In the genomic region with DNA sequence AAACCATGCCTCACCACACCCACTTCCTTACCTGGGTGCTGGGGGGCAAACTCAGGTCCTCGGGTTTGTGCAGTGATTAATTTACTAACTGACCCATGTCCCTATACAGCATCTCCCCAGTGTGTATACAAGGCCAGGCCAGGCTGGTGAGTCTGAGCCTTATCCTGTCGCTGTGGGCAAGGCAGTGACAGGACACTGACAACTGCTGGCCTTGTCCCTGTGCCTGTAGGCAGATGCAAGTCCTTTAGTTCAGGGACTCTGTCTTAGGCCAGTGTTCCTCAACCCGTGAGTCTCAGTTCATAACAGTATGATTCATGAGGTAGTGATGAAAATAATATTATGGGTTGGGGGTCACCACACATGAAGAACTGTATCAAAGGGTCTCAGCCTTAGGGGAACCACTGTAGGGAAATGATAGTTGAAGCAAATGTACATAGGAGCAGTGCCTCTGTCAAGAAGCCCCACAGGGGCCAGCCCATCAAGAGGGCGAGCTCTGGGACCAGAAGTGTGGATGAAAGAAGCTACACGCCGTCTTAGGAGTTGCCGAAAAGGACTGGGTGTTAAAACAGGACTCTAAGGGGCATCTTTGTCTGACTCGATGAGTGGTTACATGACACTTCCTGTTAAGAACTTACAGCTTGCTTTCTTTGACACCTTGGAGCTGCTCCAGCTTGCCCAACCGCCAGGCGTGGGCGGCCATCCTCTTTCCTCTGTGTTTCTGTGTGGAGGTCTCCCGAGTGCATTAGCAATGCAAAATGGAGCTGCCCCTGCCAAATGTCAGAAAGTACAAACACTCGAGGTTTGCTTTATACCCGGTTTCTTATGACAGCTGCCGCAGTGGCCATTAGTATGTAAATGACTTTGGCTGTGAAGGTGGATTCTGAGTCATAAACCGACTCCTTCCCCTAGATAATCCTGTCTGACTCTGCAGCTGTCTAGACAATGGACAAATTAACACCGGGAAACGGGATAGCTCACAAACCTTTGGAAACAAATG, we compare ENCODE assay signal across 9 mouse cellular contexts.
DNase-seq lines count a peak whose midpoint lies in the region; ATAC-seq and TF ChIP-seq lines count a peak whose summit lies in the region.
"Had no signal": no experiment of that assay in that cellular context is flagged by ENCODE, and none has a peak within 500 bp of the region (broad histone marks: within the 10 kb centered on the region; RNA-seq: fewer than 3 reads in every experiment).

No protein-coding gene starts in this region.

- in situ Hi-C loops in Patski (cut with MboI; ENCODE audit: low pct_unique_long_range_greater_than_20kb): no loop called here

- H3K4me2 ChIP-seq in forebrain, embryonic 16.5 days (ENCODE audit: low read length): peak overlapping the region; percentile 9; the same call in 1 of the 2 replicates
- H3K4me2 ChIP-seq in kidney, embryonic 14.5 days (replicated peaks; ENCODE audit: low read depth, low read length): peak overlapping the region; percentile 19; the same call in 1 of the 2 replicates

- no peak overlapping the region; the same call in 1 of the 2 replicates for H3K9ac ChIP-seq in forebrain, embryonic 16.5 days (replicated peaks; ENCODE audit: low read depth, low read length)
- no peak overlapping the region for H3K9ac ChIP-seq in kidney, embryonic 14.5 days (ENCODE audit: low read depth, low read length)

- no peak for TF ChIP-seq CTCF in Patski (IDR thresholded peaks at IDR 0.05)

- H3K4me1 ChIP-seq in forebrain, embryonic 16.5 days (replicated peaks; ENCODE audit: control insufficient read depth, insufficient read depth, low read length): peaks cover 27% of the 10 kb centered on the region
- peaks cover 6% of the 10 kb centered on the region; the same call in 1 of the 2 replicates for H3K4me1 ChIP-seq in kidney, embryonic 14.5 days (ENCODE audit: control insufficient read depth, insufficient read depth, low read length)

- peak overlapping the region; percentile 79 for H3K27ac ChIP-seq in forebrain, embryonic 16.5 days (ENCODE audit: low read length)
- H3K27ac ChIP-seq in kidney, embryonic 14.5 days (ENCODE audit: low read depth, low read length): peak overlapping the region; percentile 6; the same call in 1 of the 2 replicates

- H3K36me3 ChIP-seq in forebrain, embryonic 16.5 days (ENCODE audit: control insufficient read depth, insufficient read depth): no peaks in the 10 kb centered on the region
- H3K36me3 ChIP-seq in kidney, embryonic 14.5 days (ENCODE audit: control insufficient read depth, insufficient read depth, low read length): no peaks in the 10 kb centered on the region
- H3K36me3 ChIP-seq: G1E had no signal

- ATAC-seq in cerebellum, adult (ENCODE audit: insufficient number of reproducible peaks, low FRiP score, low TSS enrichment): no peak
- ATAC-seq in Patski: peak; percentile 33
- peak; percentile 73 for ATAC-seq in forebrain, embryonic 16.5 days
- no peak for ATAC-seq in kidney, embryonic 14.5 days (ENCODE audit: low FRiP score, low TSS enrichment)

- CTCF ChIA-PET in Patski (lab: Charles Lee): interaction anchor here (1.1 to 1.2 kb wide), 3 partner anchors 9 to 349 kb away, joined by 3 to 5 read pairs (median 4); no protein-coding TSS in a partner anchor

- H3K4me3 ChIP-seq in forebrain, embryonic 16.5 days (replicated peaks; ENCODE audit: low read length): no peak overlapping the region
- H3K4me3 ChIP-seq in kidney, embryonic 14.5 days (ENCODE audit: low read length): no peak overlapping the region

- POLR2A ChIA-PET in Patski (lab: Charles Lee): interaction anchor here (0.6 kb wide), 1 partner anchor 22 kb away, joined by 3 read pairs; no protein-coding TSS in a partner anchor

- no peaks in the 10 kb centered on the region for H3K27me3 ChIP-seq in Patski
- H3K27me3 ChIP-seq in forebrain, embryonic 16.5 days (replicated peaks; ENCODE audit: control insufficient read depth, insufficient read depth, low read length): no peaks in the 10 kb centered on the region
- no peaks in the 10 kb centered on the region for H3K27me3 ChIP-seq in kidney, embryonic 14.5 days (ENCODE audit: control insufficient read depth, insufficient read depth, low read length)

- no peaks in the 10 kb centered on the region for H3K9me3 ChIP-seq in forebrain, embryonic 16.5 days (ENCODE audit: control insufficient read depth, low read length)
- peaks cover 7% of the 10 kb centered on the region; the same call in 1 of the 2 replicates for H3K9me3 ChIP-seq in kidney, embryonic 14.5 days (ENCODE audit: control insufficient read depth, low read length)

- 19% methylated on average over 18 of the region's 18 CpGs for WGBS in forebrain, embryonic 16.5 days
- 17% methylated on average over 18 of the region's 18 CpGs for WGBS in kidney, embryonic 14.5 days

- DNase-seq in cerebellum, postnatal 14 days: peak; percentile 40 to 60
- peak; percentile 81 for DNase-seq in Patski (ENCODE audit: low read depth, low spot score)
- peak; percentile 48 for DNase-seq in mesoderm, embryonic 11.5 days (ENCODE audit: low read depth, low spot score)
- peak; percentile 29 for DNase-seq in thymus, postnatal 14 days
- DNase-seq in urinary bladder, postnatal 25 days (ENCODE audit: low spot score): no peak

Comparison
In these comparisons a context has a peak if more than half of its experiments do, and no peak if none do; other contexts are left out.
1. ATAC-seq: peak in Patski (single experiment) and forebrain, embryonic 16.5 days (single experiment); none in cerebellum, adult (single experiment) and kidney, embryonic 14.5 days (single experiment).